Mouse (Mus musculus) thymus, adult 2 months (tissue): ENCODE measurements around the gene Lcmt1.

ENCODE experiments used
- CTCF ChIP-seq: fragments of 200-500 bp; IDR thresholded peaks from 2 replicates; pipeline ENCODE4 v1.5.1; 2012; ENCODE audit warnings: mild to moderate bottlenecking, control low read depth, low read length, moderate library complexity, borderline replicate concordance; ENCODE audit not compliant: control insufficient read depth, poor library complexity, insufficient read depth; ENCODE audit errors: extremely low read depth
- POLR2A ChIP-seq: fragments of 200-500 bp; IDR thresholded peaks from 2 replicates; pipeline ENCODE4 v1.6.1; 2012; ENCODE audit warnings: mild to moderate bottlenecking, low read length, control low read depth, moderate library complexity; ENCODE audit not compliant: control insufficient read depth, poor library complexity, insufficient read depth; ENCODE audit errors: extremely low read depth

GRCm38 (mm10) chr7:123416803-123417202 lies 47.2 kb downstream of the Lcmt1 start:
- TF ChIP-seq CTCF (no peak), POLR2A (no peak)
